Mouse (Mus musculus) CD4-positive, CD25-positive, alpha-beta regulatory T cell, adult 4 months (primary cell): Measurements from ENCODE around the gene Megf11. TPM values are rescaled to one million over a fixed set of nuclear protein-coding genes. Genes with fewer than 3 reads are reported as not detected.
"Not testable (repeated sequence)": the region's sequence is repeated elsewhere in the genome, so short reads cannot be mapped to it uniquely, and the experiment has no call there.

Source experiments
- ATAC-seq: one replicate; pipeline ENCODE4 v1.8.0; 2017
- polyA plus RNA-seq, 2 experiments: library from polyadenylated mRNA; unstranded; fragments of 100-300 nt; shearing (Covaris generic); gene quantifications; one replicate each; pipeline ENCODE4 v1.2.1; 2017

The Megf11 gene
- polyA plus RNA-seq, 2 experiments from 2014 or later: 0.11 to 0.36 TPM

DNA sequence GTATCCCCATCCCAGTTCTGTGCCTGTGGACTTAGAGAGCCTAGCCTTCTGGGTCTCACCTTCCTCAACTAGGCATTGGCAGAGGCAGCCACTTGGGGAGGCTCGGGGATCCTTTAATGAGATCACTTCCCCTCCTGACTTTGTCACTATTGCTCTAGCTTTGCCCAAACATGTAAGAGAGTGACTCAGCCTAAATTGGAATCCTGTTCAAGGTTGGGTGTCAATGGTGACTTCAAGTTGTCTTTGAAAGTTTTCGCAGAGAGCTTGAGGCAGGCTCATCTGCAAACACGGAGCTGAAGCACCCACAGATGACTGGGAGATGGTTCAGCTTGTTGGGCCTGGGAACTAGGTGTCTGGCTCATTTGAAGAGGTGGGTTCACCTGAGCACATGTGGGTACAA lies 85.9 kb downstream of the Megf11 start:
- ATAC-seq: no peak

DNA sequence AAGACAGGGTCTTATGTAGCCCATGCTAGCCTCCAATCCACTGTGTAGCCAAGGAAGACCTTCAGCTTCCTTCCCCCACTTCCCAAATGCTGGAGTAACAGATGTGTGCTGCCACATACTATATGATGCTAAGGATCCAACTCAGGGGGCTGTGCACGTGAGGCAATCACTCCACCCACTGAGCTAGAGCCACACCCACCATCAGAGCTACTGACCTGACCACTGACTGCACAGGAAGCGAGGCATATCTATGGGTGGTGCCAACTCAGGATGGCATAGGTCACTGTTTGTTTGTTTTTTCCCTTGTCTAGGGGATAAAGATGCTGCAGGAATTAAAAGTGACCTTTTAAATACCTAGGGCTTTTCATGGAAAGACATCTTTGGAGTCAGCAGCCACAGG lies 86.7 kb downstream of the Megf11 start:
- ATAC-seq: no peak

DNA sequence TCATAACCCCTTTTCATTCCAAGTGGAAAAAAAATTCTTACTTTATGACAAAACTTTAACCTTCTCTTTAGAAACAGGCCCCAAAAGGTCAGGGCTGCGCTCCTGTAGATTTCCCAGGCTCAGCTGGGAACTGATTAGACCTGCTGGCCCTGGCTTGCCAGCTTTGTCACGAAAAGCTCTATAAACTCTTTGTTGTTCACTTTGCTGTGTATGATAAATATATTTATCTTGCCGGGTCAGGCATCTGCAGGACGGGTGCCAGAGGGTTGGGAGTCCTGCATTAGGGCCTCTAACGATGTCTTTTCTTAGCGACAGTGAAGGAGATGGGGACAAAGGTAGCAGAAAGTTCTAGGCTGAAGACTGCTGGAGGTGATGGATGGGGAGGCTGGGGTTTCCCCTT lies 87.3 kb downstream of the Megf11 start:
- no peak for ATAC-seq

DNA sequence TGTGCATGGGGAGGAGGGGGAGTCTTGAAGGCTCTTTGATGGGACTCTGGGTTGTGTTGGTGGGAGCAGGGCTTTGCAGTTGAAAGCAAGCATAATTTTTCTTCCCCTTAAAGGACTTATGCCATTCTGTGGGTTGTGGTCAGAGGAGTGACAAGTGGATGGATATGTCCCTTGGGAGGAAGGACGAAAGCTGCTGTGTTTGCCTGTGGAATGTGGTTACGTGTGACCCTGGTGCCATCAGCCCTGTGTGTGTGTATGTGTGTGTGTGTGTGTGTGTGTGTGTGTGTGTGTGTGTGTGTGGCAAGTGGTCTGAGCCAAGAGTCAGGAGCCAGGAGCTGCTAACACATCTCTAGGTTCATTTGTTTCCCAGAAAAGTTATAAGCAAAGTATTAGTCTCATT lies 87.7 kb downstream of the Megf11 start:
- ATAC-seq: no peak

DNA sequence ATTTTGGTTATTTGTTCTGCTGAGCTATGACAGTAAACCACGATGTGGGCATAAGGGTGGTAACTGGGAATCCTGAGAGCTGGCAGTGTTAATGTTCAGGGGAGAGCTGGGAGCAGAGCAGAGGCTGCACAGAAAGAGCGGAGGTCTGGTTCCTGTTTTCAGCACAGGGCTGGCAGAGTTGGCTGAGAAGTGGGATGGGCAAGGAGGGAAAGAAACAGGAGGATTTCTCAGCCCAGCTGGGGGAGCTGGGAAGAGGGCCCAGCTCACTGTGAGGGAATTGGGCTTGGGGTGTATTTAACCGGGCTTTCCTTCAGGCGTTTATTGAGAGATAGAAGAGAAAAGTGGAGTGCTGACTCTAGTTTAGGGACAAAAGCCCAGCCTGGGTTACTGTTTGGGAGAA lies 88.3 kb downstream of the Megf11 start:
- no peak for ATAC-seq

DNA sequence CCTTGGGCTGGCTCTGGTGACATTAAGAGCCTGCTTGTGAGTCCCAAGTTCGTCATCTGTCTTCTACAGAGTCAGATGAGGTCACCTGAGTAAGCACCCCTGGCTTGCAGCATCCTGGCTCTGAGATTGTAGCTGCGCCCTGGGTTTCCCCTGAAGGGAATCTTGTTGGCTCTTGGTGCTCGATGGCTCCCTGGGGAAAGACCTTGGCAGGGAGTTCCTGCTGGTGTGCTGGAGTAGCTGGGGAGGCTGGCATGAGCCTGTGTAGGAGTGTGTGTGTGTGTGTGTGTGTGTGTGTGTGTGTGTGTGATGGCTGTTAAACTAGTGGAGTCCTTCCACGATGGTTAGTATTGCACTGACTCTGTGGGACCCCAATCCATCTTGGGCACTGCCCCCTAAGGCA lies 88.7 kb downstream of the Megf11 start:
- no peak for ATAC-seq

DNA sequence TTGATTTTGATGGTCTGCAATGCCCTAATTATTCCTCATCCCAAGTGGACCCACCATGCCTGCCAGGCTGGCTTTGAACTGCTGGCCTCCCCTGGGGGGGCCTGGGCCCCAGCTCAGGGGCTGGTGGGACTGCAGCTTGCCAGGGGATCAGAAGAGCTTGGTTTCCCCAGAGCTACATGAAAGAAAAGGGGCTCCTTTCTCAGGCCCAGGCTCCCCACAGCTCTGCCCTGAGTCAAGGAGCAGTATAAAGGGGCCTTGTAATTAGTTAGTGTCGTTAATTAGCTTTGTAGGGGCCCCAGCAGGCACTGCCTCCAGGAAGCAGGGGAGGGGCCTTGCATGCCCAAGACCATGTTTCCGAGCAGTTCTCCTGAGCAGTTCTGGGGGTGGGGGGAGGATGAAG lies 90.5 kb downstream of the Megf11 start:
- no peak for ATAC-seq

DNA sequence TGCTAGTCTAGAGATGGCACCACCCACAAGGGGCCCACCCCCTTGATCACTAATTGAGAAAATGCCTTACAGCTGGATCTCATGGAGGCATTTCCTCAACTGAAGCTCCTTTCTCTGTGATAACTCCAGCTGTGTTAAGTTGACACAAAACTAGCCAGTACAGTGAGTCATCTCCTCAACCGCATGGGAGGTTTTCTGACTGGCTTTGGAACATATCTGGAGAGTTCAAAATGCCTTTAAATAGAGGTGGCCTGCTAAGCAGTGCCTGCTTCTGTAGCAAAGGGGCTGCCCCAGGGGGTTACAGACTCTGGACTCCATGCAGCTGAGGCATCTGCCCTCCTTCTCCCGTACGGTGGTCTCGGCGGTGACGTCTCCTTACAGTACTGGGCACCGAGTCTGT lies 92.0 kb downstream of the Megf11 start:
- not testable (repeated sequence) for ATAC-seq

DNA sequence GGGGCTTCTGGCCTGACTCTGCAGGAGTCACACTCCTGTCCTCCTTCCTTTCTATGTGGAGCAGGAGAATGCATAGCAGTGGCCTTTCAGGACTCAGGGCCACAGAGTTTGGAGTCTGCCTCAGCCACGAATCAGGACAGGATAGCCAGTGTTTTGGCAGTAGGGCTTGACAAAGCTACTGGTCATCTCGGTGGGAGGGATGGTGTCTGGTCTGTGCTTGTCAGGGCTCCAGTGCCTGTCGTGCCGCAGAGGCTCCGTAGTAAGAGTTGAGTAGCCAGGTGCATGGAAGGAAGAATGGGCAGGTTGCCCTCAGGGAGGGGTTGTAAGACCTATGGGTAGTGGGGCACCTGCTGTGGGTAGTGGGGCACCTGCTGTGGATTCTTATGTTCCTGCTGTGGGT lies 96.7 kb downstream of the Megf11 start:
- ATAC-seq: no peak

DNA sequence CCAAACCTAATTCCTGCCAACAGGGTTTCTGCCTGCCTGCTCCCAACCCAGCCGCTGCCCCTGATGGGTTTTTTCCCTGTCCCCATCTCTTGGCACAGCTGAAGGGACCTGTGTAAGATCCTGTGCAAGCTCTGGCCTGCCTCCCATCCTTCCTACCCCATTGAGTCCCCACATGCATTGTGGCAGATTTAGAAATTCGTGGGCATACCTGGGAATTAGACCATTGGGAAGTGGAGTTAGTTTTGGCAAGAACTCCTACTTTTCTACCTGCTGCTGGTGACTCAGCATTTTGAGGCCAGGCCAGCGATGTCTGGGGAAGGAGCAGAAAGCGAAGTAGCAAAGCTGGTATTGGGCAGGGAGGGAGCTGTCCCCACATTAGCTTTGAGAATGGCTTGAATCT lies 102.0 kb downstream of the Megf11 start:
- no peak for ATAC-seq

DNA sequence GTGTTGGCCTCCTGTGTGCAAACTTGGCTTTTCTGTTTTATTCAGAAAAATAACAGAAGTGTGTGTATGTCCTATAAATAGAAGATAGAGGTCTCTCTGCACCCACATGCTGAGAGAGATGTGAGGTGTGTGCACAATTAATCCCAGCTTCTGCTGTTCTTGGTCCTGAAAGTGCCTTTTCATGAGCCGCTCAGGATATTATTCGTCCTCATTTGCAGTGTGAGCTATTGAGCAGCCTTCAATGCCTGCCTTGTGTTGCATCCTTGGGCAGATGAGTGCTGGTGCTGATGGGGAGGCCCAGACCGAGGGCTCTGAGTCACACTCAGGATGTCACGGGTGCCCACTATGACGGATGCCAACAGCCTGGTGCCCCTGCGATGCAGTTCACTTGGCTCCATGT lies 109.2 kb downstream of the Megf11 start:
- ATAC-seq: no peak

DNA sequence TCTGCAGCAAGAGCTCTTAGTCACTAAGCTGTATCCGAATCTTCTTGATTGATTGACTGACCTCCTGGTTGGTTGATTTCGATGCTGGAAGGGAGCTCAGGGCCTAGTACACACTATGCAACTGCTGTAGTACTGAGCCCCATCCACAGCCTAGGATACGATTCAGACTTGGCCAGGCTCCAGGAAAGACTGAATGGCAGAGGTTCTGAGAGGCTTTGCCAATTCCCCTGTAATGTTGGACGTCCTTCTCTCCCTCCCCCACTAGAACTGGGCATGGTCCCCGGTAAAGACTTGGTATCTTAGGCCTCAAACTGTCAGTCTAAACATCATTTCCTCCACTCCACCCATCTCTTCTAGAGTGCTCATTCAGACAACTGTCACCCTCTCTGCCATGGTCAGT lies 113.5 kb downstream of the Megf11 start:
- ATAC-seq: no peak

DNA sequence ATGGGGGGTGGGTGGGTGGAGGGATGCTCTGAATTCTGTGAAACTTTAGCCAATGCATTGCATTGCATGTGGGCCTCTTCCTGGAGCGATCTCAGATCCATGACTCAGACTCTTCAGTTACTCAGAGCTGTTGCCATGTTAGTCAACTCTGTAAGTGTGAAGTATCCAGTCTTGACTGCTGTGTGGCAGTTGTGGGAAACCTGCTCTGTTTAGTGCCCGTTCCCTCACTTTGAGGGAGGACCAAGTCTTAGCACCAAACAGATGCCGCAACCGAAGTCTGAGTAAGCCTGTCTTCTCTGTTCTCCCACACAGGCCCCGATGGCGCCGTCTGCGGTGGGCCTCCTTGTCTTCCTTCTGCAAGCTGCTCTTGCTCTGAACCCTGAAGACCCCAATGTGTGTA lies 115.8 kb downstream of the Megf11 start:
- no peak for ATAC-seq

DNA sequence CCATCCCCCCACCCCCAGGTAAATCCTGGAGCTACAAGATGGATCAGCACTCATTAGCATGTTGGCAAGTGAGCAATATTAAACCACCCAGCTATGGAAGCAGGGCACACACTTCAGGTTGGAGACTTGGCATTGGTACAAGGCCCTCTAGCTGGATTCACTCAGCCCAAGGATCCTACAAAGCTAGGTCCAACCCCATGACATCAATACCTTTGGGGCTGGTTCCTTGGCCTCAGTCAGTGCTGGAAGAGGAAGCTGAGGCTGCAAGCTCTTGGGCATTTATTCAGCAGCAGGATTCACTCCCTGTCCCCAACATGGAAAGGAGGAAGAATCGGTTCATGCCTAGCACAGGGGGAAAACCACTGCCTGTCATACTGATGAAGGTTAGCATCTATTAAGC lies 118.6 kb downstream of the Megf11 start:
- no peak for ATAC-seq

DNA sequence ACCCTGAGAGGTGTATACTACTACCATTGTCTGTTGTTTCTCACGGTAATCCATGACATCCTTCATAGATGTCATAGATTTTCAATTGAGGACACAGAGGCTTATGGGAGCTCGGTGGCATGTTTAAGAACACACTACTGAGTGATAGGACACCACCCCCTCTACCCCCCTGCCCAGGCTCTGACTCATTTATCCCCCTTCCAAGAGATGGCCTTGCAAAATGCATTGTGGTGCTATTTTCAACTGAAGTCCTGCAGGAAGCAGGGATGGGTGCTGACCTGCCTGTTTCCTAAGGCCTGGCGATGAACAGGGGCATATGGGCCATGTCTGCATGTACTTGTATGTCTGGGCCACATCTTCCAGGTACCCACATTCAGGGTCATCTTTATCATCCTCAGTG lies 119.0 kb downstream of the Megf11 start:
- ATAC-seq: no peak

DNA sequence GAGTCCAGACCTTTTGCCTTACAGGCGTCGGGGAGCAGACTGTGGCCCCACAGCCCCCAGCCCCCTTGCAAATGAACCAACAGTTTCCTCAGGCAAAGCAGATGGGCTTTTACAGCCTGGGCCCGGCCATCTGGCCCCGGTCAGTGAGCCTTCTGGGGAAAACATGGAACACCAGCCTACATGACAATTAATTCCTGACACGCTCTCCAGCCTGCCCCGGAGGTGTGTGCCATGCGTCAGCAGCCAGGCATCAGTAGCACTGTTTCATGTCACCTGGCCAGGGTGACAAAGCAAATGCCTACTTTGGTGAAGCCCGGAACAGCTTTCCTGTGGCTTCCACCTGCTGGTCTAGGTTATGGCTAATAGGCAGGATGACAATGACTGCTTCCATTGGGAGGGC lies 119.5 kb downstream of the Megf11 start:
- ATAC-seq: no peak

DNA sequence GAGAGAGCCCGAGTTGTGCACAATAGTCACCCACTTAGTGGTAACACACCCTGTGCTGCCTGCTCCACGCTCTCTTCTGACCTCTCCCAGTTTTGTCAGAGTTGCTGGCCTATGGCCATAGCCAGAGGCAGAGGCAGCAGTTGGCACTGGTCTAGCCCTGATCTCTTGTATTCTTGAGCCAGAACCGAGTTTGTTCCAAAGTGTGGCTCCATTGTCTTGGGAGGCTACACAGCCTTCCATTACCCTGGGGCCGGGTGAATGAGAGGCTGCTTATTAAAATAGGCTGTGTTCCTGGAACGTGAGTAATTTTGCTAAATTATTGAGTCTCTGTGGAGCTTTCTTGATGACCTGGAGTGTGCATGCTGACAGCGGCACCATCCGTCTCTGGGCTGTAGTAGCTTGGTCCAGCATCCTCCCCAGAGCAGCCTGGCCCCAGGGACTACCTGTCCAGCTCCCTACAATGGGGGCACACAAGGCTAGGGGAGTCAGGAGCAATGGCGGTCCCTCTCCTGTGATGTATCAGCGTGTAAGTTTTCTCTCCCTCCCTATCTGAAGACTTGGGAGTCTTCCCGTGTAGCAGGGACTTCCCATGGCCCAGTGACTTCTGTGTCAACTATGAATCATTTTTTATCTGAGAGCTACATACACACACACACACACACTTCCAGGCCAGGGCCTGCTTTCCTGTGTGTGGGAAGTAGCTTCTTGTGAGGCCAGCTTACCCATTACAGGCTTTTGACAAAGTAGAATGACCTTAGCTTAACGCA lies 121.2 kb downstream of the Megf11 start:
- no peak for ATAC-seq

DNA sequence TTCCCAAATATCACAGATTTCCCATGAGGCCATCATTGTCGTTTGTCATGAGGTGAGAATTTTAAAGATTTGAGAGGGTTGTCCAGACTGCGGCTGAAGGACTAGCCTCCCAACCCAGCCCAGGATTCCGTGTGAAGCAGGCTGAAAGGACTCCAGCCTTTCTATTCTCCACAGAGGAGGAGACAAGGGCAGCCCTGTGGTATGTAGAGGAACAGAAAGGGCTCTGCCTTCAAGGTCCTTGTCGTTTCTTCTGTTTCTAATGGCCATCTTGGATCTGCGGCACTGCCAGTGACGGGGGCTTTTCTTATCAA lies 121.7 kb downstream of the Megf11 start:
- ATAC-seq: no peak

DNA sequence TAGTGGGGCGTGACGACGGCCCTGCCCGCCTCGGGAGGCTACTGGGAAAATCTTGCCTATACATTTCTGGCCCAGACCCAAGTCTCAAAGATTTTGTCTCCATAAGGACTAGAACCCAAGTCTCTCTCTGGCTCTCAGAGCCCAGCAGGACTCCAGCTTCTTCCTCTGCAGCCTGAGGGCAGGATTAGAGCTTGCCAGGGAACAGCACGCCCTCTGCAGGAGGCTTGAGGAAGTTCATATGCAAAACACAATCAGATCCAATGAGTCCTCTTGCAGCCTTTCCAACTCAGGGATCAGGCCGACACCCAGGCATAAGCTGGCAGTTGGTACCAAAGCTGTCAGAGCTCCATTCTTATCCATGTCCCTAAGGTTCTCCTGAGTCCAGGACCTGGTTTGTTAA lies 122.6 kb downstream of the Megf11 start:
- no peak for ATAC-seq

DNA sequence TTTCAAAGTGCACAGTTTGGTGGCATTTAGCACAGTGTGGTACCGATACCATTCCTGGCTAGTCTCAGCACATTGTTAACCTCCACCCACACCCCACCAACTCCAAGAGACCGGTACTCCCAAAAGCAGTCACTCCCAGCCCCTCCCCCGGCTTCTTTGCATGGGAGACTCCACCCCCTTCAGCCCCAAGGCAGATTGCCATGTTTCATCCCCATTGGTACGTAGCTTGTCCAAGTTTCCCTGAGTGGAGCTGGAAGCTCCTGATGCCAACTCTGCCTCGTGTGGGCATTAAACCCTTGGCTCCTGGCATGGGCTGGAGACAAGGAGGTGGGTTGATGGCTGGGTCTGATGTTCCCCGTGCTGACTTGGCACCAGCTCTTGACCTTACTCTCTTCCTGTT lies 129.4 kb downstream of the Megf11 start:
- no peak for ATAC-seq

DNA sequence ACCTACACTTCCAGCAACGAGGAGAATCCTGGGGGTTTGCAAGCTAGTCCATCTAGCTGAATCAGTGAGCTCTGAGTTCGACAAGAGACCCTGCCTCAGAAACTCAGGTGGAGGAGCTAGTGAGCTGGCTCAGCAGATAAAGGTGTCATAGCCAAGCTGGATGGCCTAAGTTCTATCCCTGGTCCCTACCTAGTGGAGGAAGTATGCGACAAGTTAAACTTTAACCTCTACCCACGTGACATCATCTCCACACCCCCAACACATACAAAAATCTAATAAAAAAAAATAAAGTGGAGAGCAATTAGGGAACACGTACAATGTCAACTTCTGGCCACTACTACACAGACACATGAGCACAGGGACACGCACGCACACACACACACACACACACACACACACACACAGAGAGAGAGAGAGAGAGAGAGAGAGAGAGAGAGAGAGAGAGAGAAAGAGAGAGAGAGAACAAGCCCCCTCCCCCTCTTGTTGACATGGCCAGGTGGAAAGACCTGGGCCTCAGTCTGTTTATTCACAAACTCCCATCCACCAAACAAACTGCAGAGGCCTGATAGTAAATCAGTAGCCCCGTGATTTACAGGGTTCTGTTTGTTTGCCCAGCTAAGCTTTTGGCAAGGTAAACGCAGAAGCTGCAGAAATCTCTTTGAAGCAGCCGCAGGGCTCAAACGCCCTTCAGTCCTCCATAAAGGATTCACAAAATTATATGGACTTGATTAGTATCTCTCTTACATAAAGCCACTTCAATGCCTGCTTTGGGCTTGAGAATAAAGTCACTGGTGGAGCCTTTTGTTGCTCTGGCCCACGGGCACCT lies 134.7 kb downstream of the Megf11 start:
- ATAC-seq: no peak

DNA sequence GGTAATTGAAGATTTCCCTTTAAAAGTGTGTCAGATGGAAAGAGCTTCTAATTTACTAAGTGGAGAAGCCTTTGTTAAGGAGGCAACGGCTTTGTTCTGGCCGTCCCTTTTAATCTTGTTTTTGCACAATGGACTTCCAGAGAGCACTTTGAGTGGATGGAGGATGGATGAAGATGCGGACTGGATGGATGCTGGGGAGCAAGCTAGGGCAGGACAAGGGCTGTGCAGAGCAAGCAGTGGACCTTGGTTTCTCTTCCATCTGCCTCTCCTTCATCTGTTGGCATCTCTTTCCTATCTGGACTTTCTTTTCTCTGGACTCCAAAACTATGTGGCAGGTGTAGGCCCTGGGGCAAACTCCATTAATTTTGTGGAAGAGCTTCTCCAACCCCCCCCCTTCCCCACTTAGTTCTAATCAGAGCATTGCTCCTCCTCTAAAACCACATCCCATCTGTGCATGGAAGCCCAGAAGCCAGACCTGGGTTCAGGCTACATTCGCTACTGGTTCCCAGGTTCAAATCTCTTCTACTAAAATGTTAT lies 135.4 kb downstream of the Megf11 start:
- no peak for ATAC-seq

DNA sequence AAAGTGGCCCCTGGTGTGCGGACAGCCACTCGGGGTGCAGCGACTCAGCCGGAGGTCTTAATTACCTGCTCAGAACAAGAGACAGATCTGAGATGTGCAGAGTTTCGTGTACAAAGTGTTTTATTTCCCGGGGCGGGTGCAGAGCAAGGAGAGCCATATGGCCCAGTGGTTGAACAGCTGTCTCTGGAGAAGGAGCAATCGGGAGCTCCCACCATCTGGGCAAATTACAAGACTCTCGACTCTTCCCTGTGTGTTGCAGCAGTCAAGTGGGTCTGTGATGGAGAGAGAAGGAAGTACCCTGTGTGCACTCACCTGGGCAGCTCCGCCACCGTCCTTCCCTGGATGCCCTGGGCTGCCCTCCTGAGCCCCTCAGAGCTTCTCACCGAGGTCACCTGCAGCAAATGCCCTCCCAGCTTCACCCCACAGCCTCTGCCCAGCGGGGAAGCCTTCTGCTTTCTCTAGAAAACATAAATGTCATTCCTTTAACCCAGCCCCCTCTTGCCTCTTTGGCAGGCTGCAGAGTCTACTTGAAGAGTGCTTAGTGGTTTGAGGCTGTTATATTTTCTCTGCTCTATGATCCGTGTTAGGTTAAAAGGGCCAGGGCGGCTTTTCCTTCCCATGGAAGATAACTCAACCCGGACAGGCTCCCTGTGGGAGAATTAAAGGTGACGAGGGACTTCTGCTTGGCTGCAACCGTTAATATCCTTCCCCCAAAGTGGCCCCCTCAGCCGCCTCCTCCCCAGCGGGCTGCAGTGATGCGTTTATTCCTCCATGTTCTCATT lies 138.0 kb downstream of the Megf11 start:
- ATAC-seq: no peak
